Mouse (Mus musculus) small intestine, adult 2 months (tissue): ENCODE data around the gene Acad11.

Experiments used
- CTCF ChIP-seq: fragments of 200-500 bp; IDR thresholded peaks from 2 replicates; pipeline ENCODE4 v1.5.1; 2012; ENCODE audit warnings: low read depth, mild to moderate bottlenecking, control low read depth, inconsistent platforms, low read length, moderate library complexity, mixed read lengths; ENCODE audit not compliant: insufficient replicate concordance, insufficient read length; ENCODE audit errors: extremely low read depth
- POLR2A ChIP-seq: fragments of 200-500 bp; IDR thresholded peaks from 2 replicates; pipeline ENCODE4 v1.6.1; 2012; ENCODE audit warnings: low read depth, mild to moderate bottlenecking, control low read depth, inconsistent platforms, low read length, moderate library complexity

DNA sequence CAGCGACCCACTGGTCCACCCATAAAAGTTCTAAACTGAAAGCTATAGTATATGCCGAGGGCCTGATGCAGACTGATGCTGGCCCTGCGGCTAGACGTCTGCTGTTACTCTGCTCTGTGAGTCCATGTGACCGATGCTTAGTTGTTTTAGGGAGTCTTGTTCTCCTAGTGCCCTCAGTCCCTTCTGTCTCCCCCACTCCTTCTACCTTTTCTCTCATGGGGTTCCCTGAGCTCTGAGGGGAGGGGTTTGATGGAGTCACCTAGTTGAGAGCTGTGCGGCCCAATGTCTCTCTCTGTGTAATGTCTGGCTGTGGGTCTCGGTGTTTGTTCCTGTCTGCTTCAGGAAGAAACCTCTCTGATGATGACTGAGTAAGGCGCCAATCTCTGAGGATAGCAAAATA is 36.0 kb upstream of the Acad11 start:
- TF ChIP-seq CTCF (no peak), POLR2A (no peak)
